Mouse (Mus musculus) MEL (cell line): ENCODE data around the gene Scrn1.

ENCODE experiments used
- CTCF ChIP-seq, 3 experiments: IDR thresholded peaks in 2 of 3; conservative IDR thresholded peaks in 1 of 3; 2 replicates each; pipeline ENCODE4 v1.5.1; 2011 to 2012; ENCODE audit warnings: low read length in 3 of 3, low read depth in 2 of 3, mild to moderate bottlenecking in 2 of 3, improper control_type of control experiment in 1 of 3, inconsistent platforms in 1 of 3, mixed read lengths in 1 of 3, moderate library complexity in 1 of 3; ENCODE audit not compliant: control insufficient read depth in 1 of 3, insufficient read depth in 1 of 3, poor library complexity in 1 of 3, severe bottlenecking in 1 of 3
- EP300 ChIP-seq, 2 experiments: IDR thresholded peaks; 2 replicates each; pipeline ENCODE4 v1.6.1; 2011; ENCODE audit warnings: improper control_type of control experiment in 2 of 2, low read length in 2 of 2, low read depth in 1 of 2, mild to moderate bottlenecking in 1 of 2
- GATA1 ChIP-seq: IDR thresholded peaks from 2 replicates; pipeline ENCODE4 v1.6.1; 2011; ENCODE audit warnings: low read depth, low read length, improper control_type of control experiment
- RCOR1 ChIP-seq: IDR thresholded peaks from 2 replicates; pipeline ENCODE4 v1.6.1; 2012; ENCODE audit warnings: low read depth, mild to moderate bottlenecking, inconsistent platforms, low read length, improper control_type of control experiment
- SMC3 ChIP-seq: IDR thresholded peaks from 2 replicates; pipeline ENCODE4 v1.6.1; 2011; ENCODE audit warnings: low read depth, low read length, improper control_type of control experiment
- UBTF ChIP-seq: IDR thresholded peaks from 2 replicates; pipeline ENCODE4 v1.6.1; 2012; ENCODE audit warnings: low read depth, mild to moderate bottlenecking, inconsistent platforms, low read length, improper control_type of control experiment, moderate library complexity, borderline replicate concordance; ENCODE audit not compliant: insufficient read depth

DNA sequence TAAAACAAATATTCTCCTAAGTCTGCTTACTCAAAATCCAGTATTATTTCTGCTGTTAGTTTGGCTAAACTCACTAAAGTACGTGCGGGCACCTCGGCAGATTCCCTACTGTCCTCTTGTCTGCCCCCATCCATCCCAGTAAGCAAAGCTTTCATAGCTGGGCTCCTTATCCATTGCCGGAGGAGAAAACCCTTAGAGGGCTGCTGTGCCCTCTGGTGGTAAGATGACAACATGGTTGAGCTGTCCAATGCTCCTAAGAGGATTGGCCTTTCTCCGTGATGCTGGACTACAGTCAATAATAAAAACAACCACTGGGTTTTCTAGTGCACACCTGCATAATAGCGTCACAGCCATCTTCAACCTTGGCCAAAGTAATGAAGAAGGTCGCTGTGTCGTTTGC, 59.3 kb downstream of the Scrn1 start:
- no peak for TF ChIP-seq EP300 (IDR thresholded peaks at IDR 0.05; ENCODE audit: low read depth in 1 of 2, low read length in 2 of 2)
- no peak for TF ChIP-seq RCOR1
- no peak for TF ChIP-seq UBTF
- TF ChIP-seq CTCF (IDR thresholded peaks at IDR 0.05 in 2 of 3, conservative IDR thresholded peaks at IDR 0.05 in 1 of 3; ENCODE audit: control insufficient read depth in 1 of 3, insufficient read depth in 1 of 3, low read depth in 2 of 3, low read length in 3 of 3, poor library complexity in 1 of 3, severe bottlenecking in 1 of 3) = no peak; a peak in 1 of 6 replicates
- no peak for TF ChIP-seq GATA1
- TF ChIP-seq SMC3 = no peak
